Mouse (Mus musculus) adrenal gland, postnatal 10 days (tissue): ENCODE results near the gene Ninl. TPM values are rescaled to one million over a fixed set of nuclear protein-coding genes. Genes with fewer than 3 reads are reported as not detected.

Source experiments
- DNase-seq: peaks from one replicate; pipeline ENCODE4 v3.0.0; 2021; ENCODE audit warnings: mixed read lengths
- total RNA-seq, 2 experiments: library from RNA; stranded (reverse); gene quantifications; 2 replicates each; pipeline ENCODE4 v1.2.3; 2021

The Ninl gene
- total RNA-seq, 2 experiments from 2014 or later, result 13.1 to 20.1 TPM

GRCm38 (mm10) chr2:150999021-150999420 lies 40.2 kb downstream of the Ninl start:
- DNase-seq, result no peak

DNA sequence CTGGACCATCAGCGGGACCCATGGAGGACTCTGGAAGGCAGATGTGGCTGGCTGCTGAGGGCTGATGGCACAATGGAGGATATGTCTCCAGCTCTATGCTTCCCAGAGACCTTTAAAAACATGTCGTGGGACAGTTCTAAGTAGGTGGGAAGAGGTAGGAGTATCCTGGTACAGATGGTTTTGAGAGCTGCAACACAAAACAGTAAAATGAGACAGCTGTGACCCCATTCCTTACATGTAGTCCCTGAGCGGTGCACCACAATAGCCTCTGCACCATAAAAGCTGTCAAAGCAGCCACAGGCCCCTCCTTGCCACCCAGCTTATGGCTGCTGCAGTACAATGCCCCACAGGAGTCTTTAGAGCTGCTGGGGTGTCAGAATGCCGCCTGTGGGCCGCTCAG lies 41.6 kb downstream of the Ninl start:
- DNase-seq, result no peak

DNA sequence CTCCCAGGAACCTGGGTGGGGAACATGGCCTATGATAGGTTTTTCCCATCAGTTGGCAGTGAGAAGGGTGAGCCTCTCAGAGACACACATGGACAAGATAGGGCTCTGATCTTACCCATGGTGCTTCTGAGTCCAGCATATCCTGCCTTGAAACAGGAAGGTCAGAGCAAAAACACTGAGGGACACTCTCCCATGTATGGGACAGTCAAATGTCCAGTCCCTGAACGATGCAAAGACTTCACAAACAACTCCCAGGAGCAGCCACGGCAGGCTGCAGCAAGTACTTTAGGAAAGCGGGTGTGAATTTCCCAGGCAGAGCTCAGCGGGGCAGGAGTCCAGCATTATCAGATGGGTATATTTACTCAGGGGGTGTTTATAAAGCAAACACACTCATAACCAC lies 43.9 kb downstream of the Ninl start:
- no peak for DNase-seq

DNA sequence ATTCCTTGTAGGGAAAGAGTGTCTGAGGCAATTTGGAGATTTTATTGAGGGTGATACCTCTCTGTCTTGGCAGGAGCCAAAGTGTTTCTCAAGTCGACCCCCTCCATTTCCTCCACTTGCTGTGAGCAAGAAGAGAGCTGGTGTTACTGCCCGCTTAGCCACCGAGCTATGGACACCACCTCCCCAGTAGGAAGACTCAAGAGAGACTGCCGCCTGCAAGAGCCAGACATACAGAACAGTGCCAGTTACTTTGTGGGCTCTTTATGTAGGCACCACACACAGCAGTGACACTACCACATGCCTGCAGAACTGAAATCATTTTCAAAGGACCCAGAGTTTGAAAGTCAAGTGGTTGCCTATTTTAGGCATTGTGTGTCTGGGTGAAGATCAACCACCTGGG lies 48.1 kb downstream of the Ninl start:
- no peak for DNase-seq

GRCm38 (mm10) chr2:150990506-150990905 lies 48.7 kb downstream of the Ninl start:
- DNase-seq, result no peak

DNA sequence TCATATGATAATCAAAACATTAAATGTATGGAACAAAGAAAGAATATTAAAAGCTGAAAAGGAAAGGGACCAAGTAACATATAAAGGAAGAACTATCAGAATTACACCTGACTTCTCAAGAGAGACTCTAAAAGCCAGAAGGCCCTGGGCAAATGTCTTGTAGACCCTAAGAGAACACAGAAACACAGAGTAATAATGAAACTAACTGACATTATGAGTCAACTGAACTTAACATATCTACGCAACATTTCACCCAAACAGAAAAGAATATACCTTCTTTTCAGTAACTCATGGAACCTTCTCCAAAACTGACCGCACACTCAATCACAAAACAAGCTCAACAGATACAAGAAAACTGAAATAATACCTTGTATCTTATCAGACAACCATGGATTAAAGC lies 53.8 kb downstream of the Ninl start:
- DNase-seq, result no peak

DNA sequence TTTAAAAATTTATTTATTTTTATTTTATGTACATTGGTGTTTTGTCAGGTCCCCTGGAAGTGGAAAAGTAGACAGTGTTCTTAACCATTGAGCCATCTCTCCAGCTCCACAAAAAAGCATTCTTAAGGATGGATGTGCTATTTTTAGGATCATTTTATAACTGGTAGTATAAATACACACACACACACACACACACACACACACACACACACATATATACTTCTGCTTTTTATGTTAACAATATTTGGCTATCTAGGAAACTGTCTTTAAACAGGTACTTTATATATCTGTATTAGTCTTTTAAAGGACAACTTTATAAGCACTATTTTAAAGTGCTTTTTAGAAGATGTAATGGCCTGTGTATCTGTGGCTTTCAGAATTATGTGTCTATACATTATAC lies 57.1 kb downstream of the Ninl start:
- no peak for DNase-seq

DNA sequence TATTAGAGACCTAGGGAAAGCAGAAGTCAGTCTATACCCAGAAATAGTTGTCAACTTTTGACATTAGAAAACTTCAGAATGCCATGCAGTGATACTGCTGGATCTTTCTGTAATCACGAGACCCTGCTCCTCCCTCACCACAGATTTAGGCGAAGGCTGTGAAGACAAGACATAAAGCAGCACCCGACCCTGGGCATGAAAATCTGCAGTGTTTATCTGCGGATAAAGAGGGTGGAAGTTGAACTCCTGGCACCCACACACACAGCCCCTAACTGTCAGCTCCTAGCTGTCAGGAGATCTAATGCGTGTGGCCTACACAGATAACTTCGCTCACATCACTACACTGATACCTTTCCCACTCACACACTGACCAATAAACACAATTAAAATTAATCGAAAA lies 57.7 kb downstream of the Ninl start:
- DNase-seq, result no peak

DNA sequence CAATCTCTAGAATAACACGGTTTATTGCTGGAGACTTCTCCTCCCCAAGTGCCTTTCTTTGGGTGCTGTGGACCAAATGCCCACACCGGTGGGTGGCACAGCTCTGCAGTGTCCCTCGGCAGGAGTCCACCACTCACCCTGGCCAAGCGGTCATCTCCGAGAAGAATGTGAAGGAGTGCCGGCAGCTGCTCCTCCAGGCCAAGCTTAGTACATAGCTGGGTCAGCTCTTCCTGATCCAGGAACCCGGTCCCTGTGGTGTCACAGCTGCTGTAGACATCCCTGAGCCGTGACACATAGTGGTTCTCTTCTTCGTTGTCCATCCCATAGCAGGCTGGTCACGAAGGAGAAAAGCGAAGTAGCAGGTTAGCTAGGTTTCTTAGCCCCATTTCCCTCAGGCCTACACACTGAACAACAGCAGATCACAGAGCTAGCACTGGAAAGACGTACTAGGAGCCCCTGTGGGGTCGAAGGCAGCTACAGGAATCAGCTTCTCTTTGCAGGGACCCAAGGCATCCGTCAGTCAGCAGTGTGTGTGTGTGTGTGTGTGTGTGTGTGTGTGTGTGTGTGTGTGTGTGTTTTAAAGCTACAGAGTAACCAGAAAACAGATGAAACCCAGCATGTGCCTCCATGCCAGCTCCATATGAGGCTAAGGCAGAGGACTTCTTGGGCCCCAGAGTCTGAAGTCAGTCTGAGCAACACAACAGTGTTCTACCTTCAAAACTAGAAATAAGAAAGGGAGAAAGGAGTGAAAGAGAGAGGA lies 59.1 kb downstream of the Ninl start:
- DNase-seq, result no peak

GRCm38 (mm10) chr2:150978791-150979190 lies 60.4 kb downstream of the Ninl start:
- DNase-seq, result no peak

- no peak for DNase-seq
Measured at GRCm38 (mm10) chr2:150977676-150978075, 61.5 kb downstream of the Ninl start.

DNA sequence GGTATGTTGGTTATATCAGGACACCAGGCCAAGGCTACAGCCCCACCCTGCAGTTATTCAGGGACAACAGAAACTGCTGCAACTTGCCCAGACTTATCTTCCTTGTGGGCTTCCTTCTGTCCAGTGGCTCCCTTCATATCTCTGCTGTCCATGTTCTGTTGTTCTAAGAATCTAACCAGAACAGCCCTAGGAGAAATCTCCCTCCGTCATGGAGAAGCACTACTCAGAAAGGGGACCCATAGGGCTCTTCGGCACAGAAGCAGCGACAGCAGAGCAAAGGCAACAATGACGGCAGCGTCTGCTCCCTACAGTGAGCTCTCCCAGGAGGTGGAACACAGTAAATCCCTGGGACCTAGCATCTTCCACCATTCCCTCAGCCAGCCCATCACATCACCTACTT lies 62.3 kb downstream of the Ninl start:
- DNase-seq, result no peak

DNA sequence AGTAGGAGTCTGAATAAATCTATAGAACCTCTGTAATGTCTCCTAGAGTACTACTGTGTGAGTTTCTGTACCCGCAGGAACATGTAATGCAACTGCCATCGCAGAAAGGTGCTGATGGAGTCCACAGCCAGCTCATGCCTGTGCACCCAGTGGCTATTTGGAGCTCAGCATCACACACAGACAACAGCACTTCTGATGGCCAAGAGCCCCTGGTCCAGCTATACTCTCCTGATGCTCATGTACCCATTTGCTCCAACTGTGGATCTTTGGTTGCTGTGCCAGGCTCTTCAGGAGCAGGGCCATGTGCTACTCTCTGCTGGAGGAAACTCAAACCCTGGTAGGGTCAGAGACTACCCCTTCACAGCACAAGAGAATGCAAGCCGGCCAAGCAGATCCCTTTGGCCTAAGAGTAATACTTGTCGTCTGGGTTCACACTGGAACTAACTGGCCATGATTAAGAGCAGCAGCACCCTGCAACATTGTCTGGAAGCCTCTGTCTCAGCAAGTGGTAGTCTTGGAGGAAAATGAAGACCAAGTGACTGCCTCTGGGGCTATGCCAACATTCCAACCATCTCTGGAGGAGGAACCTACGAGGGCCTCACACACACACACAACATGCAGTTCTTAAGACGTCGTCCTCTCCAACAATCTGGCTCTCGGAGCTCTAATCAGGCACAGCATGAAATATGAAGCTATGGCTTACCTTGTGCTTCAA lies 65.6 kb downstream of the Ninl start:
- no peak for DNase-seq

DNA sequence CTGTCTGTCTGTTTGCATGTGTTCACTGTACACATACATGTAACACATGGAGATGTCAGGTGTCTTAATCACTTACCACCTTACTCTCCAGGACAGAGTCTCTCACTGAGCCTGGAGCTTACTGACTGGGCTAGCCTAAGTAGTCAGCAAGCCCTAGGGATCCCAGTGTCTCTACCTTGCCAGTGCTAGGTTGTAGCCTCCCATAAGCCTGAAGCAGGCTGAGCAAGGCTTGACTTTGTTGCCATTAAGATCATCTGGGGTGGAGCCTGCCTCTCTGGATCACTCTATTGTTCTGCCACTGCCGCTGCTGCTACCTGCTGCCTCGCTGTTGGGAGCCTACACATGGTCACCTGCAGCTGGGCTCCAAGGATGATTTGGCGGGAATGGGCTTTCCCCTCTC lies 66.5 kb downstream of the Ninl start:
- no peak for DNase-seq

DNA sequence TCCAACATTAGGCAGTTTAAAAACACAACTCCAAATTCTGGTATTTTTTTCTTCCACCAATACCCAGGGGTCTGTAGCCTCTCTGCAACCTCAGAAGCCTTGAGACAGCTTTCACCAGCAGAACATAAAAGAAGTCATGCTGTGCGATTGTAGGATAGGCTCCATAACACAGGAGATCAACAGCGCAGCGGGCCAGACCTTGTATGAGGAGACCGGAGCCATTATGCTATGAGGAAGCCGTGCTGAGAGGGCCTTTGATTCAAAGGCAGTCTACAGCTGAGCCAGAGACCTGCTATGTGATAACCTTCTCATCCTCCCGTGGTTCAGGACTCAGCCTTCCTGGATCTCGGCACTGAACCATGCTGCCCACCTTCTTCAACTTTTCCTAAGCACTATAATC lies 67.3 kb downstream of the Ninl start:
- no peak for DNase-seq

DNA sequence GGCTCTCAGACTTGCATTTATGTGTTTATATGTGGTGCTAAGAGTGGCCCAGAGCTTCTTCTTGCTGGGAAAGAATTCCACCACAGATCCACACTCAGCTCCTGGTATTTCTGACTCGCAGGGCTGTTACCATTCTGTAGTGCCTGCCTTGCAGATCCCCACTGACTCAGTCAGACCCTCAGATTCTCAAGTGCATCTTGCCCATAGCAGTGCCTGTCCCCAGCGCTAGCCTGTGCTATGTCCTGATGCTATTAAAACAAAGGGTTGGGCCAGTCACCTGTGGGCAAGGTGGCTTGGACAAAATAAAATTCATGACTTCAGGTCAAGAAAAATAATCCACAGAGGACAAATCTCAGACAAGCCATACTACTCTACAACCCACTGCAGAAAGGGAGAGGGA lies 70.0 kb downstream of the Ninl start:
- DNase-seq, result no peak

GRCm38 (mm10) chr2:150967491-150967890 lies 71.7 kb downstream of the Ninl start:
- DNase-seq, result no peak

DNA sequence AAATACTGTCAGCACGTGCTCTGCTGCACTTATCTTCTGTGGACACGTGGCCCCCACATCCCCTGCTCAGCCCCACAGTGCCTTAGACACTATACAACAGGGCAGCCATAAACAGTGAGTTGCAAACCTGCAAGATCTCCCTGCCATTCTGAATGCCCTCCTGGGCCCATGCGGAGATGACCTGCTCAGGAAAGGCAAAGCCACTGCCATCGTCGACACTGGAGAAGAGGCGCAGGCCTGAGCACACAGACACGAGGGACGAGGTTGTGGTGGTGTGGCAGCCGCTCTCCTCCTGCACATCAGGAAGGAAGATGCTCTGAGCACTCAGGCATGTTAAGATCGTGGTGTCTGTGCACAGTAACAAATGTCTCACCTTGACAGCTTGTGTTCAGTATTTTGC lies 73.2 kb downstream of the Ninl start:
- DNase-seq, result no peak

DNA sequence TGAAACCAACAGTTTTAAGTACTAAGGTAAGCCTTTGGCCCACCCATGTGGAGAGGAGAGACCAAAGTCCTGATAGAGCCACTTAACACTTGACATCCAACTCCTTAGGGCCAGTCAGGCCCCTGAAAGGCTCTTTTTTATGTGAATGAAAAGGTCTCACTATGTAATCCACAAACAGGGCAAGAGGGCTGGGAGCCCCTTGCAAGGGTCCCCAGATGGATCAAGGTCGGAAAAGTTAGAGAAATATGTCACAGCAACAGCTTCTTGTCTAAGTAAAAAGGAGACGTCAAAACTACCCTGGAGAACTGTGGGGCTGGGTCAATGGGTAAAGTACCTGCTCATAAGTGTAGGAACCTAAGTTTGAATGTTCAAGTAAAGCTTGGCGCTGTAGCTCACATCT lies 74.5 kb downstream of the Ninl start:
- DNase-seq, result no peak

DNA sequence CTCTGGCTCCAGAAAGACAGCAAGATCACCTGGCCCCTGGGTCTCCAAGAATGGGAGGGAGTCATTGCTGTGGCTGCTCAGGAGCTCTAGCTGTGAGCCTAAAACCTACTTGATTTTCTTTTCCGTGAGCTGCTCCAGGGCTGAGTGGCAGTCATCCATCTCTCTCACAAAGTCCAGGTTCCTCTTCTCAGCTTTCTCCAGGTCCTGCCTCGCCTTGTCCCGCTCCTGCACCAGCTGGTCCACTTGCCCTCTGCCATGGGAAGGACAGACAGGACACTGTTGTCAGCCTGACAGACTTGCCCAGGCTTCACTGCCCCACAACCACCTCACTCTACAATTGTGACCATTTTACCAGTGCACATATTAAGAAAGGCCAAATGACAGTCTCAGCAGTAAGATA lies 75.9 kb downstream of the Ninl start:
- DNase-seq, result no peak

GRCm38 (mm10) chr2:150959521-150959920 lies 79.7 kb downstream of the Ninl start:
- DNase-seq, result no peak

DNA sequence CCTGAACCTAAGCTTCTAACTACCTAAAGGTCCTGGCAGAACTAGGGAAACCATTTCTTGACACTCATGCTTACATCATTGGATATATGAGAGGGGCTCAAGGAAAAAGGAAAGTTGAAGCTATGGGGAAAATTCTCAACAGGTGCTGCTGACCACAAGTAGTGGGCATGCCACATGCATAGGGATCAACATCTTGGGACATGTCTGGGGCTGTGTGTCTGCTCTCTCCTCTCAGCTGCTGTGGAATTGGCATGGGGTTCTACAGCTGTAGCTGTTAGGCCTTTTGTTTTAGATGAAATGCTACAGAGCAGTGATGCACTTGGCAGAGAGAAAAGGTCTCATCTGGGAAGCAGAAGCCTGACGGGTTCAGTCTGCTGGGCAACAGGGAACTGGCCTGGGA lies 83.3 kb downstream of the Ninl start:
- DNase-seq, result no peak

- no peak for DNase-seq
Measured at GRCm38 (mm10) chr2:150951201-150951600, 88.0 kb downstream of the Ninl start.

DNA sequence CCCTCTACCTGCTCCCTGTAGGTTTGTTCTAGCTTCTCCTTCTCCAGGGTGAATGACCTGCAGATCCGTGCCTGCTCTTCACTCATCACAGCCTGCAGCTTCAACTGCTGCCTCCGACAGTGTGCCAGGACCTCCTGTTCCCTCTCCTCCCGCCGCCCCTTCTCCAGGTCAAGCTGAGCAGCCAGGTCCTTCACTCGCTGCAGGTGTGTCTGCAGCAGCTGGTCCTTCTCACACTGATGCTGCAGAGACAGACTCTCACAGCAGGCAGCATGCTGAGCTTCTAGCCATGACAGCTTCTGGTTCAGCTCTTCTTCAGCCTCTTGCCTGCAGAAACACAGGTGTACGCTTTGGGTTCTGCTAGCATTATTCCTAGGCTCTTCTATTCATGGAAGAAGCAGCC lies 89.1 kb downstream of the Ninl start:
- DNase-seq, result no peak
